Mouse (Mus musculus) E14TG2a.4 (cell line): ENCODE data around the gene Mrps15.

ENCODE experiments used
- CTCF ChIP-seq: conservative IDR thresholded peaks from 2 replicates; pipeline ENCODE4 v1.5.1; 2014; ENCODE audit warnings: low read length
- NANOG ChIP-seq: IDR thresholded peaks from 2 replicates; pipeline ENCODE4 v1.6.1; 2014; ENCODE audit warnings: borderline replicate concordance, low read length, mixed read lengths

- TF ChIP-seq CTCF (no peak), NANOG (no peak)
Observed at GRCm38 (mm10) chr4:126084382-126084781, 37.7 kb downstream of the Mrps15 start.
